Mouse (Mus musculus): ENCODE measurements around the gene Ccnc. TPM values are rescaled to one million over a fixed set of nuclear protein-coding genes. Genes with fewer than 3 reads are reported as not detected.

Ccnc gene
- polyA plus RNA-seq (2015; fragmentation: Nextera tagmentation; extraction: Ambion mirVana): 39.7 and 39.8 TPM in 2 replicates

DNA sequence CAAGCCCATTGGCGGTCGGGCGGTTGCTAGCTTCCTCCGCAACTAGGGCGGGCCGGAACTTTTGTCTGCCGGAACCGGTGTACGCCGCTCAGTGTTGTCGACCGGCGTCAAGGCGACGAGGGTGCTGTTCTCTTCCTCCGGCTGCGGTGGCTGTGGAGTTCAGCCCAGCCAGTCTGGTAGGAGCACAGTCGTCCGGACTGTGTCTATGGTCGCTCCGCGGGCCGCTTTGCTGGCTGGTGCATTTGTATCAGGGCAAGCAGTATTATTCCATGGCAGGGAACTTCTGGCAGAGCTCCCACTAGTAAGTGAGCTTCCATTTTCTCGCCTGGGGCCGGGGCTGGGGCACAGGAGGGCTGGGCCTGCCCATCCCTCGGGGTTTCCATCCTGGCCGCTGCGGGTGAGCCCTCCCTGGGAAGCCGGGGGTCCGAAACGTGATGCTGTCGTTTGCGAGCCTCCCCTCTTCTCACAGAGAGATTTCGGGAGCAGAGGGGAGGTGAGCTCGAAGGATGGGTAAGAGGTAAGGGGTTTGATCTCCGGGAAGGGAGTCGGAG is at the start of gene Ccnc:
TSS of gene Ccnc (plus strand) at position 87 of the 551 bp plus-strand sequence.
- Histone ChIP-seq H3K27ac (replicated peaks) (peak within 1 kb of the TSS; percentile 82), H3K4me1 (peaks cover 6% of the 10 kb centered on the region), H3K36me3 (peaks cover under 1% of the 10 kb centered on the region; the same call in 1 of the 2 replicates), H3K9ac (peak within 1 kb of the TSS; percentile 67), H3K9me3 (replicated peaks) (no peaks in the 10 kb centered on the region), H3K4me2 (replicated peaks) (peak within 1 kb of the TSS; percentile 71), H3K4me3 (replicated peaks) (peak within 1 kb of the TSS; percentile 87), H3K27me3 (no peaks in the 10 kb centered on the region)
- WGBS: under 1% methylated on average over 37 of the region's 37 CpGs
- ATAC-seq (ENCODE audit: insufficient number of reproducible peaks, low FRiP score, low TSS enrichment, low read depth): peak; percentile 95

DNA sequence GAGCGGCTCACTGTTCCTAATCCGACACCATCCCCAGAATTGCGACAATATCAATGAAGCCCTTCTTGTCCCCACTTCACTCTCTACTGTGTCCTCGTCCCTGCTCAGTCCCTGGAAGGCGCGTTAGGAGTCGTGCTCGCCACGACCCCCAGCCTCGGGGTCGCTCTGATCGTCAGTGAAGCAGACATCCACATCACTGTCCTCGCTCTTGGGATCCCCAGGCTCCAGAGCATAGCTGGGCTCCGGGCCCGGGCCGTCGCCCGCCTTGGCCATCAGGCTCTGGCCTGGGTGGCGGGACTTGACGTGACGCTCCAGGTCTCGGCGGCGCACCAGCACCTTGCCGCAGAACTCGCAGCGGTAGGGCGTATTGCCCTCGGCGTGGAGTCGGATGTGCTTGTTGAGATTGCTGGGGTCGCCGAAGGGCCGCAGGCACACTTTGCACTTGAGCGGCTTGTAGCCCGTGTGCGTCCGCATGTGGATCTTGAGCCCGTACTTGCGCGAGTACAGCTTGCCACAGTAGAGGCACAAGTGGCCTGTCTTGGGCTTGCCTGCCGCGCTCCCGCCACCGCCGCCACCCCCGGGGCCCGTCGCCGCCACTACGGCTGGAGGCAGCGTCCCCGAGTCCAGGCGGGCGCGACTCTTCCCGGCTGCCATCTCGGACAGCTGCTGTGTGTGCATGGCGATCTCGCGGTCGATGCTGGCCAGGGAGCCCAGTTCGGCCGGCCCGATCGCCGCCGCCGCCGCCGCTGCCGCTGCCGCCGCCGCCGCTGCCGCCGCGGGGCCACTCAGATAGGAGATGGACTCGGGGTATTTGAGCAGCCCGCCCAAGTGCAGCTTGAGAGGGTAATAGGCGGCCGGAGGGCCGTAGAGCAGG is 49.2 kb upstream of the Ccnc start:
- Histone ChIP-seq H3K9me3 (replicated peaks) (no peaks in the 10 kb centered on the region), H3K4me2 (replicated peaks) (peak overlapping the region; percentile 73), H3K36me3 (no peaks in the 10 kb centered on the region), H3K27ac (replicated peaks) (no peak overlapping the region), H3K27me3 (peaks cover 89% of the 10 kb centered on the region), H3K4me3 (replicated peaks) (peak overlapping the region; percentile 45), H3K4me1 (peaks cover 15% of the 10 kb centered on the region), H3K9ac (no peak overlapping the region)
- WGBS: under 1% methylated on average over 84 of the region's 84 CpGs
- ATAC-seq (ENCODE audit: insufficient number of reproducible peaks, low FRiP score, low TSS enrichment, low read depth): no peak

DNA sequence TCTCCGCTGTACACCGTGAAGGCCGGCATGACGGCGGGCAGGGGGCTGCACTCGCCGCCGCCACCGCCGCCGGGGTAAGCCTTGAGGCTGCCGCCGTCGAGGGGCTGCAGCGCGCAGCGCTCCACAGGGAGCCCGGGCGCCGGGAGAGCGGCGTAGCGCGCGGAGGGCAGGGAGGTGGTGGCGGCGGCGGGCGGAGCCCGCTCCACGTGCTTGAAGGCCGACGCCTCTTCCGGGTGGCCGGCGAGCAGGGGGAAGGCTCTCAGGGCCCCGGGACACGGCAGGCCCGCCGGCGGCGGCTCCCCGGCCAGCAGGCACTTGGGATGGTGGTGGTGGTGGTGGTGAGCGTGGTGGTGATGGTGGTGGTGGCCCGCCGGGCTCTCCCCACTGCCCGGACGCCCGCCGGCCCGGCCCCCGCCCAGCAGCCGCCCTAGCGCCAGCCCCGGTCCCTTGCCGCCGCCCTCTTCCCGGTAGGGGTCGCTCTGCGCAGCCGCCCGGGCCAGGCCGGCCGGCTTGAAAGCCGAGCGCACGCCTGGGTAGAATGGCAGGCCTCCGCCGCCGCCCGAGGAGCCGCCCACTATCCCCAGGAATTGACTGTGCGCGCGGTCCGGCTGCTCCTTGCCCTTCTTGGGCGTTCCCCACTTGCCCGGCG is 48.4 kb upstream of the Ccnc start:
- H3K9ac ChIP-seq: no peak overlapping the region
- peak overlapping the region; percentile 45 for H3K4me3 ChIP-seq (replicated peaks)
- peak; percentile 84 for ATAC-seq (ENCODE audit: insufficient number of reproducible peaks, low FRiP score, low TSS enrichment, low read depth)
- no peaks in the 10 kb centered on the region for H3K36me3 ChIP-seq
- H3K4me1 ChIP-seq: peaks cover 15% of the 10 kb centered on the region
- no peaks in the 10 kb centered on the region for H3K9me3 ChIP-seq (replicated peaks)
- no peak overlapping the region for H3K27ac ChIP-seq (replicated peaks)
- H3K27me3 ChIP-seq: peaks cover 93% of the 10 kb centered on the region
- WGBS: under 1% methylated on average over 57 of the region's 79 CpGs
- peak overlapping the region; percentile 73 for H3K4me2 ChIP-seq (replicated peaks)

DNA sequence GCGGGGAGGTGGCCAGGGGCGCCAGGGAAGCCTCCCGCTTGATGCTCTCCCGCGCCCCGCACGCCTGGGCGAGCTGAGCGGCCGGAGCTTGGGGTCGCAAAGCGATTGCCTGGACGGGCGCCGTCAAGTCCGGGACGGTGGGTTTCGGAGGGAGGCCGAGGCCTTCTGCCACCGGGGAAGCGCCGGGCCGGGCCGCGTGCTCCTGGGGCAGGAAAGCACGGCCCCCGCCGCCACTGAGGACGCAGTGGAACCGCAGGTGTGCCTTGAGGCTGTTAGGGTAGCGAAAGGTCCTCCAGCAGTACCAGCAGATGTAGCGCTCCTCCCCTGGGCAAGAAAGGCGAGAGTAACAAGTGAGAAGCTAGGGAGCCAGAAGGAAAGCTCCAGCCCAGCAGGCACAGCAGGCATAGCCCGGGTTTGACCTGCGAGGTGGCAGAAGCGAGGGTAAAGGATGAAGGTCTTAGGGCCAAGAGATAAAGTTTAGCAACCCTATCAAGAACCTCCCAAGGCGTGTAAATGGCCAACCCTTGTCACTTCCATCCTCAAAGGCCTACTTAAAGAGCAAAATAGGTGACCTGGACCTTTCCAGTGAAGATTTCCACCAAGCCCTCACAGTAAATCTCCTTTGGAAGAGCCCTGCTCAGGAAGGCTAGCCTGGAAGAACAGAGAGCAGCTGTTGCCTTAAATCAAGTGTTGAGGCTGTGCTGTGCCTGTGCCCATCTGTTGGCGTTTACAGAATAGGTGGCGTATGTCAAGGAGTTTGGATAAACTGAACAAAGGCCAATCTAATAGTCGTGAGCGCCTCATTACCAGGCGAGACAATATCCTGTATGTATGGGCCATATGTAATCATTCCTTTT is 47.6 kb upstream of the Ccnc start:
- Histone ChIP-seq H3K9ac (no peak overlapping the region), H3K9me3 (replicated peaks) (no peaks in the 10 kb centered on the region), H3K4me1 (peaks cover 15% of the 10 kb centered on the region), H3K27me3 (peaks cover 93% of the 10 kb centered on the region), H3K4me3 (replicated peaks) (peak overlapping the region; percentile 45), H3K4me2 (replicated peaks) (peak overlapping the region; percentile 73), H3K27ac (replicated peaks) (no peak overlapping the region), H3K36me3 (no peaks in the 10 kb centered on the region)
- WGBS: 3% methylated on average over 42 of the region's 42 CpGs
- no peak for ATAC-seq (ENCODE audit: insufficient number of reproducible peaks, low FRiP score, low TSS enrichment, low read depth)

DNA sequence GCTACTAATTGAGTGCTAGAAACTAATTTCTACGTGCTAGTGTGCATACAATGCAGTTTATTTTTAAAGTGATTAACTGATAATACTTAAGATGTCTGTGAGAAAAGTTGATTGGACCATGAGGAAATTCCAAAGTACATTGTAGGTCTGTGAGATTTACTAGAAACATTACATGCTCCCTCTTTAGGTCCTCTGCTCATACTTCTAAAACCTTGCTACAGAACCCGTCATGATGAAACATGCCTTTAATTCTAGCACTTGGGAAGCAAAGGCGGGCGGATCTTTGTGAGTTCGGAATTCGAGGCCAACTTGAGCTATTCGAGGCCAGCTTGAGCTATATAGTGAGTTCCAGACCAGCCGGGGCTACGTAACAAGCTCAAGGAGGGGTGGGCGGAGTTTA is 46.5 kb upstream of the Ccnc start:
- 3% methylated on average over 10 of the region's 10 CpGs for WGBS
- Histone ChIP-seq H3K27me3 (peaks cover 96% of the 10 kb centered on the region), H3K9me3 (replicated peaks) (no peaks in the 10 kb centered on the region)

DNA sequence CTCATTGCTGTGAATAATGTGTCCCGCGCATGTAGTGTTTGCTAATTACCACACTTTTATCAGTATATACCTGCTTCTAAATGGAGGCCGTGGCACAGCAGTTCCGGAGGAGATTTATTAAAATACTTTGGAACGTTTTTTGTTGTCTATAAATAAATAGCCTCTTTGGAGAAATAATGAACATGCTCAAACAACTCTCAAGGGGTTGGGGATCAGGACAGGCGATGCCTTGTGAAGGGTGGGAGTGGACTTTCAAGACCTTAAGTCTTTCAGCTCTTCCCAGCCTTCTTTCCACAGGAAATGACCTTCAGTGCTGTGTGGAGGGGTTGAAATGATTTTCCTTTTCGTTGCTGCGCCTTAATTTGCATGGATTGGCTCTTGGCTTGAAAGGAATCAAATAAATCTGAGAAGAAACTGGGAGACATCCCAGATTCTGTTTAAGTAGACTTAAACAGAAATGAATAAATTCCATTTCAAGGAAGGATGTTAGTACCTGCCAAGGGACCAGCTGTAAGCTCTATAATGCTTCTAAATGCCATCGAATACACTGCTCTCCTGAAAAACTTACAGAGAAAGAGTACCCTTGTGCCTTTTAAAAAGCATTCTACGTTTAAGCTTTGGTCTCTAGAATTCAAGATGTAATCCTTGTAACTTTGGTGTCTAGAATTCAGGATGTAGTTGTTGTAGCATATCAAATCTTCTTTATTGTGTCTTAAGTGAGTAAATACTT is 44.9 kb upstream of the Ccnc start:
- 13% methylated on average over 10 of the region's 10 CpGs for WGBS
- no peaks in the 10 kb centered on the region for H3K36me3 ChIP-seq
- H3K4me1 ChIP-seq: peaks cover 15% of the 10 kb centered on the region
- no peak overlapping the region for H3K27ac ChIP-seq (replicated peaks)
- H3K9me3 ChIP-seq (replicated peaks): no peaks in the 10 kb centered on the region
- H3K9ac ChIP-seq: no peak overlapping the region
- no peak for ATAC-seq (ENCODE audit: insufficient number of reproducible peaks, low FRiP score, low TSS enrichment, low read depth)
- H3K27me3 ChIP-seq: peaks cover 97% of the 10 kb centered on the region
- no peak overlapping the region for H3K4me3 ChIP-seq (replicated peaks)
- H3K4me2 ChIP-seq (replicated peaks): no peak overlapping the region

More for the DNA sequence above, 46.5 kb upstream of the Ccnc start:
- no peaks in the 10 kb centered on the region for H3K36me3 ChIP-seq
- H3K27ac ChIP-seq (replicated peaks): no peak overlapping the region
- H3K4me3 ChIP-seq (replicated peaks): no peak overlapping the region
- H3K4me1 ChIP-seq: peaks cover 15% of the 10 kb centered on the region
- H3K9ac ChIP-seq: no peak overlapping the region
- ATAC-seq (ENCODE audit: insufficient number of reproducible peaks, low FRiP score, low TSS enrichment, low read depth): no peak
- H3K4me2 ChIP-seq (replicated peaks): no peak overlapping the region

DNA sequence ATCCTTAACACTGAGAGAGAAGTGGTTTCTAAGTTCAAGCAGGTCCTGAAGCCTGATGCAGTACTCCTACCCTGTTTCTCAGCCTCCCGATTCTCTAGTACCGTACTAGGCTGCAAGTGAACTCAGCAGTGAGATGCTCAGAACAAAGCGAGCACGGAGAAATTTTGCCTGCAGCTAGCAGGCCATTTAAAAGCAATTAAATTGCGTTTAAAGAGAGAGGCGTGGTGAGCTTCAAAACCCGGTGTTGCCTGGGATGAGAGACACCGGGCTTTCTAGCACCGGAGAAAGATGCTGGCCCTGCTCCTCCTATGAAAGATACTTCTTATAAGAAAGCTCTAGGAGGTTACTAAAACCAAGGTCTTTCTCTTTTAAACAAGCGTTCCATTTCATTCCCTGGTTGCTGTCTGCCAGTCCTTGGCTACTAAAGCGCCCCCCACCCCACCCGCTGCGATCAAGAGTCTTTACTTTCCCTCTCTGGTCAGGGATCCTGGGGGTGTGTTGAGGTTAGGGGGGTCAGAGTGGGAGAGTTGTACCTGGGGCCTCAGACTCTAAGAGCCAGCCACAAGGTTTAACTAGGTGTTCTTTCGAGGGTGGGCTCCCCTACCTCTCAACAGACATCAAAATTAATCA is 43.0 kb upstream of the Ccnc start:
- Histone ChIP-seq H3K4me1 (peaks cover 10% of the 10 kb centered on the region), H3K27me3 (peaks cover 95% of the 10 kb centered on the region), H3K4me3 (replicated peaks) (no peak overlapping the region), H3K4me2 (replicated peaks) (no peak overlapping the region), H3K27ac (replicated peaks) (no peak overlapping the region), H3K36me3 (no peaks in the 10 kb centered on the region), H3K9ac (no peak overlapping the region), H3K9me3 (replicated peaks) (no peaks in the 10 kb centered on the region)
- ATAC-seq (ENCODE audit: insufficient number of reproducible peaks, low FRiP score, low TSS enrichment, low read depth): no peak
- WGBS: 1% methylated on average over 14 of the region's 14 CpGs

DNA sequence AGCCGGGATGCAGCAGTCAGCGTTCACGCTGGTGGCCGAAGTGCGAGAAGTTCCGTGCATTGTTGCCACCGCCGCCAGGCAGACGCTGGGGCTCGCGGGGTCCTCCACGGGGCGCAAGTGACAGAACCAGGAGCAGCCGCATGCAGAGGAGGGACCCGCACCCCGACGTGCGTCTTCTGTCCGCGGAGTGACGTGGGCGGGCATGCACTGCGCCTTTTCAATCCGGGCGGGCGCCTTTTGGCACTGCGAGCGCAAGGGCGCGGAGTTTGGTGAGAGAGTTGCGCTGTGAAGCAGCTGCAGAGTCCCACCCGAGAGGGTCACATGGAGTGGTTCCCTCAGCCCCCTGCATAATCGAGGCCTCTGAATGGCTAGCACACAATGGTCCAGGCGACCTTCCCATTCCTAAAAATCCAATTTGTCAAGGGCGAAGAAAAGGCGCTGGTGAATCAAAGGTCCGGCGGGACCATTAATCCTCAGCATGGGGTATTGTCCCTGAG is 41.9 kb upstream of the Ccnc start, which contains the start of gene Prdm13:
TSS of gene Prdm13 (minus strand) at position 369 of the 497 bp plus-strand sequence.
- Histone ChIP-seq H3K27me3 (peaks cover 95% of the 10 kb centered on the region), H3K4me2 (replicated peaks) (no peak within 1 kb of the TSS), H3K4me3 (replicated peaks) (no peak within 1 kb of the TSS), H3K9ac (no peak within 1 kb of the TSS), H3K4me1 (peaks cover 9% of the 10 kb centered on the region), H3K9me3 (replicated peaks) (no peaks in the 10 kb centered on the region), H3K27ac (replicated peaks) (no peak within 1 kb of the TSS), H3K36me3 (no peaks in the 10 kb centered on the region)
- 1% methylated on average over 38 of the region's 38 CpGs for WGBS
- ATAC-seq (ENCODE audit: insufficient number of reproducible peaks, low FRiP score, low TSS enrichment, low read depth): no peak

DNA sequence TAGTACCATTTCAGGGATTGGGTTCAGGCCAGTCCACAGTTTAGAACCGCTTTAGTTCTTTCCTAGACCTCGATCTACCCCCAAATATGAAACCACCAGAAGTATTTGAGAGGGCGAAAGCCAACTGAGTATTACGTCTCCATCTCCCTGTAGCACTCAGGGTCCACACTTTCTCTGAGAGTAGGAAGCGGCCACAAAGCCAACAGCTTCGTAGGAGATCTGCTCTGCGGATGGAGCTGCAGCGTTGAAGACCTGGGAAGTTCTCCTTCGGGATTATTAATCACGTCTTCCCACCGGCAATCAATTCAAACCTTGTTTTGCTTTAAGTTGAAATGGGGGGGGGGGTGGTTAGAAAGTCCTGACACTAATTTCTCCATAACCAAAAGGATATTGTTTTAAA is 41.1 kb upstream of the Ccnc start:
- Histone ChIP-seq H3K9ac (no peak overlapping the region), H3K36me3 (no peaks in the 10 kb centered on the region), H3K4me1 (peaks cover 9% of the 10 kb centered on the region), H3K27ac (replicated peaks) (no peak overlapping the region), H3K9me3 (replicated peaks) (no peaks in the 10 kb centered on the region), H3K4me3 (replicated peaks) (no peak overlapping the region), H3K4me2 (replicated peaks) (no peak overlapping the region), H3K27me3 (peaks cover 95% of the 10 kb centered on the region)
- WGBS: 2% methylated on average over 11 of the region's 11 CpGs
- no peak for ATAC-seq (ENCODE audit: insufficient number of reproducible peaks, low FRiP score, low TSS enrichment, low read depth)

DNA sequence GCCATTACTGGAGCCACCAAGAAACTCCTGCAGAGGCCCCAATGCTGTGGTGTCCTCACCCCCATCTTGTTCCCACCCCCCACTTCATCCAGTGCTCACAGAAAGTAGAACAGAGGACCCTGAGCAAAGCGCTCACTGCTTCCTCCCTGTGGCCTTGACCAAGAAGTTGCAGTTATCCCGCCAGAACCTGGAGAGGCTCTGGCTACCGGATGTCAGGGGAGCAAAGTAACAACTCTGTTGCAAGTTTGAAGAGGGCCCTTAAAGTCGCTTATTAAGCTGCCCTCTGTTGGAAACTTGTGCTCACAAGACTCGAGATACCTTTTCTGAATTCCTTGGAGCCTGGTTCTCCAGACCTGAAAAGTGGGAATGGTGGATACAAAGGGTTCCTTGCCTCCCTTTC is 40.6 kb upstream of the Ccnc start:
- Histone ChIP-seq H3K4me1 (peaks cover 9% of the 10 kb centered on the region), H3K27ac (replicated peaks) (no peak overlapping the region), H3K4me2 (replicated peaks) (no peak overlapping the region), H3K27me3 (peaks cover 98% of the 10 kb centered on the region), H3K4me3 (replicated peaks) (no peak overlapping the region), H3K9me3 (replicated peaks) (no peaks in the 10 kb centered on the region), H3K9ac (no peak overlapping the region), H3K36me3 (no peaks in the 10 kb centered on the region)
- no peak for ATAC-seq (ENCODE audit: insufficient number of reproducible peaks, low FRiP score, low TSS enrichment, low read depth)
- 0% methylated on average over 5 of the region's 5 CpGs for WGBS
